Mouse (Mus musculus) heart, embryonic 13.5 days (tissue): Measurements from ENCODE around the gene Gm8298. TPM values are rescaled to one million over a fixed set of nuclear protein-coding genes. Genes with fewer than 3 reads are reported as not detected.
"Not testable (repeated sequence)": the region's sequence is repeated elsewhere in the genome, so short reads cannot be mapped to it uniquely, and the experiment has no call there.

Experiments used
- ATAC-seq: fragments of 200-750 bp; cut with Nextera tagmentation; 2 replicates; pipeline ENCODE4 v1.8.0; 2017; ENCODE audit warnings: moderate TSS enrichment; ENCODE audit not compliant: insufficient number of reproducible peaks, low FRiP score, low TSS enrichment; ENCODE audit errors: extremely low read depth
- H3K27ac ChIP-seq: fragments of 300-500 bp; sonication (generic); replicated peaks from 2 replicates; pipeline ENCODE4 v1.5.1; 2015; ENCODE audit warnings: moderate library complexity, mild to moderate bottlenecking, inconsistent platforms
- H3K27me3 ChIP-seq: fragments of 300-500 bp; sonication (generic); replicated peaks from 2 replicates; pipeline ENCODE4 v1.6.1; 2015; ENCODE audit warnings: mild to moderate bottlenecking, inconsistent platforms
- H3K36me3 ChIP-seq: fragments of 300-500 bp; sonication (generic); 2 replicates; pipeline ENCODE4 v1.6.1; 2015; ENCODE audit warnings: mild to moderate bottlenecking, inconsistent platforms
- H3K4me1 ChIP-seq: fragments of 300-500 bp; sonication (generic); 2 replicates; pipeline ENCODE4 v1.6.1; 2015; ENCODE audit warnings: inconsistent platforms
- H3K4me2 ChIP-seq: fragments of 300-500 bp; sonication (generic); 2 replicates; pipeline ENCODE4 v1.6.1; 2015; ENCODE audit warnings: inconsistent platforms, mild to moderate bottlenecking, moderate library complexity
- H3K4me3 ChIP-seq: fragments of 300-500 bp; sonication (generic); 2 replicates; pipeline ENCODE4 v1.5.1; 2015; ENCODE audit warnings: moderate library complexity, mild to moderate bottlenecking, inconsistent platforms
- H3K9ac ChIP-seq: fragments of 300-500 bp; sonication (generic); 2 replicates; pipeline ENCODE4 v1.6.1; 2015; ENCODE audit warnings: inconsistent platforms, mild to moderate bottlenecking, moderate library complexity
- H3K9me3 ChIP-seq: fragments of 300-500 bp; sonication (generic); 2 replicates; pipeline ENCODE4 v1.6.1; 2016; ENCODE audit warnings: inconsistent platforms
- WGBS: fragments of 180-500 bp; shearing (Covaris S2); methylation state at CpG from one replicate; pipeline ENCODE4 v1.1.7; 2015; ENCODE audit warnings: mixed read lengths; 5-methylcytosine and 5-hydroxymethylcytosine counted together
- polyA plus RNA-seq: library from polyadenylated mRNA; unstranded; fragments of >200 nt; fragmentation: Nextera tagmentation; extraction: Ambion mirVana; gene quantifications from 2 replicates; pipeline ENCODE4 v1.2.1, GENCODE M21; 2015

Gene Gm8298
- polyA plus RNA-seq = not detected in 2 replicates

DNA sequence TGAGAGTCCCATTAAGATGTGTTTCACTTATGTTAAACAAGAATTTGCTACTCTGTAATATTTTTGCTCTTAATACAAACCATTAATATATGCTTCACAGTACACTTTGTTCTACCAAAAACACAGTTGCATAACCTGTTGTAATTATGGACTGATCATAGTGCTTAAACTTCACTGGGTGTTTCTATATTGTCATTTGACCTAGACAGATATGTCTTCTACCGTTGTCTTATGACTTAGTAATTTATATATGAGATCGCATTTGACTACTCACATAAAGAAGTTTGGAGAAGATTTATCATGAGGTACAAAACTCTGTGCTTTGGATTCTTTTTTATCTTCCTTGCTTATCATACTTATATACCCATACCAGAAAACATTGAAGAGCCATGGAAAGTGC, at the start of gene Gm8298:
Gene Gm8298 (plus strand): TSS at position 301 of the 400 bp plus-strand sequence.
- H3K27me3 ChIP-seq = no peaks in the 10 kb centered on the region
- no peak for ATAC-seq
- H3K4me1 ChIP-seq = no peaks in the 10 kb centered on the region
- H3K9me3 ChIP-seq = no peaks in the 10 kb centered on the region
- WGBS = 89% methylated on average over 2 of the region's 2 CpGs
- no peak within 1 kb of the TSS for H3K4me3 ChIP-seq
- no peak within 1 kb of the TSS for H3K4me2 ChIP-seq
- no peak within 1 kb of the TSS for H3K27ac ChIP-seq
- no peak within 1 kb of the TSS for H3K9ac ChIP-seq
- no peaks in the 10 kb centered on the region for H3K36me3 ChIP-seq

DNA sequence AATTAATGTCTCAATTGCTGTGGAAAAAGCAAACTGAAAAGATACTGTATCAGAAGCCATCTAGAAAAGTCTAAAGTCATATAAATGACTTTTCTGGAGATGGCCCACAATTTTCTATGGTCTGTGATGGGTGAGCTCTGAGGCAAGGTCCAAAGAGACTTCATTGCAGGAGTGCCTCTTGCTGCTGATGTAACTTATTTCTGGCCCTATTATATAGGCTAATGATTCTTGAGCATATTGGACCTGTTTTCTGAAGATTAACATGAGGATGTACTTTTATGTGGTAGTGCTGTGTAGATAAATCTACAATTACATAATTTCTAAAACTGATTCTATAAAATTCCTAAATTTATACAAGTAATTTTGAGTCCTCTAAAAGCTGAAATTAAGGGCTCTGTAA, 47.7 kb upstream of the Gm8298 start:
- Histone ChIP-seq H3K9me3 (no peaks in the 10 kb centered on the region), H3K27ac (no peak overlapping the region), H3K4me2 (no peak overlapping the region), H3K36me3 (no peaks in the 10 kb centered on the region), H3K4me3 (no peak overlapping the region), H3K9ac (no peak overlapping the region), H3K4me1 (no peaks in the 10 kb centered on the region), H3K27me3 (no peaks in the 10 kb centered on the region)
- ATAC-seq = no peak

DNA sequence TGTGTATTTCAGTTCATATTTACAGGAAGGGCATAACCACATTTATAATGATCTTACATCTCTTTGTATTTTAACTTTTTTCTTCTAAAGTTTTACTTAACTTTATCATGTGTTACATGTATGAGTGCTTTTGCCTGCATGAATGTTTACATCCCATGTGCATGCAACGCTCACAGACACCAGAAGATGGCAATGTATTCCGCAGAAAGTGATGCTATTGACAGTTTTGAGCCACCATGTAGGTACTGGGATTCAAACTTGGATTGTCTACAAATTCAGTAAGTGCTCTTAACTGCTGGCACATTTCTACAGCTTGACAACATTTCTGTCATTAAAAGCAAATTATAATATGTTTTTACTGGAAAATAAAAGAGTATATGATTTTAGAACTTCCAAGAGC, 9.9 kb downstream of the Gm8298 start:
- Histone ChIP-seq H3K9ac (no peak overlapping the region), H3K4me2 (no peak overlapping the region), H3K36me3 (no peaks in the 10 kb centered on the region), H3K4me1 (no peaks in the 10 kb centered on the region), H3K4me3 (no peak overlapping the region), H3K9me3 (no peaks in the 10 kb centered on the region), H3K27me3 (no peaks in the 10 kb centered on the region), H3K27ac (no peak overlapping the region)
- 9% methylated on average over 2 of the region's 2 CpGs for WGBS
- no peak for ATAC-seq

DNA sequence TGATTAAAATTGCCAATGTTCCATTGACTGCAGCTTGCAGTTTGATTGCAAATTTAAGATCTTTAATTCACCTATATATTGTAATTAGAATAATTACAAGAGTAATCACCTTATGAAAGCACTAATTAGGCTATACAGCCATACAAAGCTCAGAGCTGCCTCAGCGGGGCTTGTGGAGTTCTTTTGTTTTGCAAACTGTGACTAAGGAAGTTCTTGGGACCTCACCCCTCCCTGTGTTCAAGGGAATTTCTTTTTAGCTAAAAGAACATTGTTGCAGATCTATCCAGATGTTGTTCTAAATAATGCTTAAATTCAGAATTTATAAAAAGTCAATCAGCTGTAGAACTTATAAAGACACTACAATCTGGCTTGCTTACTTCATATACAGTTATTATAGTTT, 16.8 kb downstream of the Gm8298 start:
- H3K4me1 ChIP-seq, H3K9ac ChIP-seq, H3K4me2 ChIP-seq, ATAC-seq, H3K36me3 ChIP-seq, H3K4me3 ChIP-seq, H3K9me3 ChIP-seq, H3K27ac ChIP-seq, H3K27me3 ChIP-seq: not testable (repeated sequence)
- WGBS = 45% methylated on average over 1 of the region's 1 CpGs

DNA sequence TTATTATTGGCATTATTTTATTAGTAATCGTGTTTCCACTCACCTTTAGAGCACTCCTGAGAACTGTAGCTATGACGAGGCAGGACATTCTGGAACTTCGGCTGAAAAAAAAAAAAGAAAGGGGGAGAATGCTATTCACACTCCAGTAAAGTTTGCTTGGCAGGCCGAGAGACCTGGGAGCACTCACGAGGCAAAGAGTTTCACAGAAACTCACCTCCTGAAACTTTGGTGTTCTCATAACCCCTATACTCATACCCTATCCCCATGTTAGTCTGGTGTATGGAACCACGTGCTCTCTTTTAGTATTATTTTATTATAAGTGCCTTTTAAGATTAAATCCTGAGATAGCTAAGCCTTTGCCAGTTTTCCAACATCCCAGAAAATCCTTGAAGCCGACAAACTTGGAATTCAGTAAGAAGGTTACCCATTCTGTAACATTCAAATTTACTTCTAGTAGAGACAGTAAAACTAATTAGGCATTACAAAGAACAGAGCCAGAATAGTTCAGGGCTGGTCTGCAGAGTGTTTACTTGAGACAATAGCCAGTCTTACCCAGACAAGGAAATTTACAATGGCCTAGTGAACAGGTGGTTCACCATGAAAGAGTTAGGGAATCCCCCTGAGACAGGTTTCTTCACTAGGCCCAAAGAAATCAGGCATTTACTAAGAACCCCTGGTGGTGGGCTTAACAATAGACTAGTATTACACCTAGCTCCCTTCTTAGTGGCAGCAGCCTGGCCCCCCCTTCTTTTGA, 19.1 kb downstream of the Gm8298 start:
- H3K9ac ChIP-seq, H3K4me1 ChIP-seq, H3K27me3 ChIP-seq, H3K4me3 ChIP-seq, H3K9me3 ChIP-seq, H3K36me3 ChIP-seq, H3K4me2 ChIP-seq, H3K27ac ChIP-seq, ATAC-seq: not testable (repeated sequence)
- WGBS = 62% methylated on average over 7 of the region's 7 CpGs

DNA sequence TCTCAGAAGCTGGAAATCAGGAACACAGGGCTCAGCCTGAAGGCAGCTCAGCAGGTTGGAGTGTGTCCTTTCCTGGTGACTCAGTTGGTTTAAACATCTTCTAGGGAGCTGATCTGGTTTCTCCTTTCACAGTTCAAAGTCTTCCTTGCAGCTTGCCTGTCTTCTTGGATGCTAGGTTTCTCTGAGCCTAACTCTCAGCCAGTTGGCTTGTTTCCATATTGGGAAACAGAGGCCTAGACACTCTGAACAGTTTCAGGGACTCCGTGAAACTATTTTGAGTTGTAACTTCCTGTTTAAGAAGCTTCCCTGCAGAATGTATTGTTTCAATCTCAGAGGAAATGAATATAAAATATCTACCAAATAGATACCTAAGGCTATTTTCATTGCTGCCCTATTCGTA, 32.4 kb downstream of the Gm8298 start:
- Histone ChIP-seq H3K4me1 (no peaks in the 10 kb centered on the region), H3K9me3 (no peaks in the 10 kb centered on the region), H3K9ac (no peak overlapping the region), H3K27ac (no peak overlapping the region), H3K27me3 (no peaks in the 10 kb centered on the region), H3K4me2 (no peak overlapping the region), H3K4me3 (no peak overlapping the region), H3K36me3 (no peaks in the 10 kb centered on the region)
- ATAC-seq = no peak
- WGBS = 58% methylated on average over 2 of the region's 2 CpGs

DNA sequence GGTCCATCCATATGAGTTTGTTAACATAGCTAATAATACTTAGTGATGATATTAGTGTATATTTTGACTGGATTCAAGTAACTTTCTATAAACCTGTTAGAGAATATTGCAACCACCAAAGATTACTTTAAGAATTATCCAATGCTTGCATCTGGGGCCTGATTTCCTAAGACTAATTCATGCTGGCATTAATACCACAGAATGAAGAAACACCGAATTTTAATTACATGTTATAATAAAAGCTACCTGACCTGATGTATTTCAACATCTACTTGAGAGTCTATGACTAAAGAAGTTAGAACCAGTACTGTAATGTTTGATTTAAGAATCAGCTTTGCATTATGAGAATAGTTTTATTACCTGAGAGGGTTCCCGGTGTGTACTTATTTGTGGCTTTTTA, 64.1 kb downstream of the Gm8298 start, which contains the start of gene C130079G13Rik:
Gene C130079G13Rik (plus strand): TSS at position 301 of the 400 bp plus-strand sequence.
- no peak for ATAC-seq
- H3K4me1 ChIP-seq = no peaks in the 10 kb centered on the region
- no peak within 1 kb of the TSS for H3K4me2 ChIP-seq

More for the DNA sequence above, 64.1 kb downstream of the Gm8298 start, which contains the start of gene C130079G13Rik:
- Histone ChIP-seq H3K27me3 (no peaks in the 10 kb centered on the region), H3K36me3 (no peaks in the 10 kb centered on the region), H3K27ac (no peak within 1 kb of the TSS), H3K9me3 (no peaks in the 10 kb centered on the region), H3K4me3 (no peak within 1 kb of the TSS), H3K9ac (no peak within 1 kb of the TSS)
- WGBS = 82% methylated on average over 2 of the region's 2 CpGs

Other genes with a start within 250 kb of the Gm8298 start
- gene Gm5538, start 131.3 kb upstream of the Gm8298 start, polyA plus RNA-seq = not detected in 2 replicates
- gene C130079G13Rik, start 64.2 kb downstream of the Gm8298 start, polyA plus RNA-seq = not detected in 2 replicates
- not detected in 2 replicates for gene Aadacl2, start 145.7 kb downstream of the Gm8298 start, polyA plus RNA-seq
- 0.48 and 5.4 TPM in 2 replicates for gene Aadac, start 164.7 kb downstream of the Gm8298 start, polyA plus RNA-seq
- gene Sucnr1, start 220.8 kb downstream of the Gm8298 start, polyA plus RNA-seq = not detected in 2 replicates